Mouse (Mus musculus) liver, embryonic 16.5 days (tissue): ENCODE measurements at regions not wholly inside any gene's neighbourhood (a gene's known extent, or its start where the extent isn't known, plus 50 kb on each side); places are given as distances from the start of the nearest gene placed in this dataset.

Experiments
- ATAC-seq: fragments of 200-750 bp; cut with Nextera tagmentation; 2 replicates; pipeline ENCODE4 v1.8.0; 2017; ENCODE audit warnings: low read depth, mild to moderate bottlenecking, moderate number of reproducible peaks, moderate library complexity
- H3K27ac ChIP-seq: fragments of 300-500 bp; sonication (generic); 2 replicates; pipeline ENCODE4 v1.5.1; 2014; ENCODE audit warnings: mild to moderate bottlenecking, low read length
- H3K27me3 ChIP-seq: fragments of 300-500 bp; sonication (generic); 2 replicates; pipeline ENCODE4 v1.6.1; 2014; ENCODE audit warnings: low read depth, low read length, mixed read lengths; ENCODE audit not compliant: control insufficient read depth, insufficient read depth
- H3K36me3 ChIP-seq: fragments of 300-500 bp; sonication (generic); 2 replicates; pipeline ENCODE4 v1.6.1; 2014; ENCODE audit warnings: mild to moderate bottlenecking; ENCODE audit not compliant: control insufficient read depth, insufficient read depth
- H3K4me1 ChIP-seq: fragments of 300-500 bp; sonication (generic); 2 replicates; pipeline ENCODE4 v1.6.1; 2014; ENCODE audit warnings: low read depth, low read length, mixed read lengths; ENCODE audit not compliant: control insufficient read depth
- H3K4me2 ChIP-seq: fragments of 300-500 bp; sonication (generic); 2 replicates; pipeline ENCODE4 v1.6.1; 2014; ENCODE audit warnings: low read depth, low read length, mixed read lengths
- H3K4me3 ChIP-seq: fragments of 300-500 bp; sonication (generic); 2 replicates; pipeline ENCODE4 v1.5.1; 2014; ENCODE audit warnings: low read depth, mild to moderate bottlenecking, low read length
- H3K9ac ChIP-seq: fragments of 300-500 bp; sonication (generic); 2 replicates; pipeline ENCODE4 v1.6.1; 2014; ENCODE audit warnings: low read depth, low read length
- H3K9me3 ChIP-seq: fragments of 300-500 bp; sonication (generic); replicated peaks from 2 replicates; pipeline ENCODE4 v1.6.1; 2016; ENCODE audit warnings: low read length; ENCODE audit not compliant: control insufficient read depth
- WGBS: fragments of 180-500 bp; shearing (Covaris S2); extraction: QIAGEN DNeasy Blood & Tissue Kit; methylation state at CpG from one replicate; pipeline ENCODE4 v1.1.7; 2014; ENCODE audit not compliant: insufficient replicate concordance; 5-methylcytosine and 5-hydroxymethylcytosine counted together

DNA sequence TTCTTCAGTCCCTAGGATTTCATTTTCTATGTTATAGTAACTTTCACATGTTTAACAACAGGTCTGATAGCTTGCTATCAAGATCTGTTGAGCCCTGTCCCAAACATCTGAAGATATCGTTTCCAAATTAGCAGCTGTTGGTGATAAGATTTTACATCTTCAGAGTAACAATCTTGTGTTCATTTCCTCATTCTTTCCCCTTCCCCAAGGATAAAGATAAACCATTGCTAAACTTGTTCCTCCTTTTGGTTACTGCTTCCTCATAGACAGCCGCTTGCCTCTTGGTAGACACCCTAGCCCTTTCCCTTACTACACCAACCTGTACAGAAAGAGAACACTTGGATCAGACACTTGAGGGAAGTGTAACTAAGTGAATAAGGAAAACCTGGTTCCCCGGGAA is 58.6 kb downstream of the Kcnrg start:
- H3K4me3 ChIP-seq: no peak overlapping the region
- H3K27ac ChIP-seq: no peak overlapping the region
- H3K9ac ChIP-seq: no peak overlapping the region
- H3K27me3 ChIP-seq: no peaks in the 10 kb centered on the region
- no peak overlapping the region for H3K4me2 ChIP-seq
- ATAC-seq: no peak
- WGBS: 38% methylated on average over 3 of the region's 3 CpGs
- H3K9me3 ChIP-seq: no peaks in the 10 kb centered on the region
- peaks cover 13% of the 10 kb centered on the region for H3K4me1 ChIP-seq
- peaks cover 2% of the 10 kb centered on the region for H3K36me3 ChIP-seq

DNA sequence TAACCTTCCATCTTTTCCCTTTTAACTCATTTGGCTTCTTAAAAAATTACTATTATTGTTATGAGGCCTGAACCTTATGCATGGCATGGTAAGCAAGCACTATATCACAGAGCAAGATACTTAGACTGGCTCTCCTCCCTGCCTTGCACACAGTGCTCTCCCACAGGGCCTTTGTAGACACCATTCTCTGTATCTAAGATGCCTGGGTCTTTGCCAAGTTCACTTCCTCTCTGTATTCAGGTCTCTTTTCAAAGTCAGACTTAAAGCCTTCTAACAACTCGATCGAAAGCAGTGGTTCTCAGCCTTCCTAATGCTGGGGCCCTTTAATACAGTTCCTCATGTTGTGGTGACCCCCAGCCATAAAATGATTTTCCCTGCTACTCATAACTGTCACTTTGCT is 65.9 kb downstream of the Kcnrg start:
- H3K9ac ChIP-seq: no peak overlapping the region
- no peaks in the 10 kb centered on the region for H3K9me3 ChIP-seq
- H3K4me1 ChIP-seq: peaks cover 7% of the 10 kb centered on the region
- H3K27me3 ChIP-seq: no peaks in the 10 kb centered on the region
- H3K4me2 ChIP-seq: no peak overlapping the region
- H3K27ac ChIP-seq: no peak overlapping the region
- ATAC-seq: no peak
- 64% methylated on average over 2 of the region's 2 CpGs for WGBS
- H3K36me3 ChIP-seq: peaks cover 14% of the 10 kb centered on the region
- H3K4me3 ChIP-seq: no peak overlapping the region

GRCm38 (mm10) chr14:61678107-61678506 is 70.8 kb downstream of the Kcnrg start:
- Histone ChIP-seq H3K9me3 (no peaks in the 10 kb centered on the region), H3K27ac (no peak overlapping the region), H3K9ac (no peak overlapping the region), H3K4me3 (no peak overlapping the region), H3K4me2 (no peak overlapping the region), H3K4me1 (peaks cover 23% of the 10 kb centered on the region), H3K27me3 (no peaks in the 10 kb centered on the region), H3K36me3 (peaks cover 7% of the 10 kb centered on the region)
- no peak for ATAC-seq
- 92% methylated on average over 1 of the region's 1 CpGs for WGBS

- peak overlapping the region; percentile 96 for H3K4me3 ChIP-seq
- under 1% methylated on average over 42 of the region's 50 CpGs for WGBS
- peak overlapping the region; percentile 99 for H3K27ac ChIP-seq
- peak overlapping the region; percentile 98 for H3K9ac ChIP-seq
- H3K9me3 ChIP-seq: no peaks in the 10 kb centered on the region
- H3K27me3 ChIP-seq: peaks cover 23% of the 10 kb centered on the region
- peaks cover 47% of the 10 kb centered on the region for H3K4me1 ChIP-seq
- H3K36me3 ChIP-seq: peaks cover 7% of the 10 kb centered on the region
- peak overlapping the region; percentile 92 for H3K4me2 ChIP-seq
- ATAC-seq: peak; percentile 74
Observed at GRCm38 (mm10) chr14:61680818-61681707, 73.8 kb downstream of the Kcnrg start.

DNA sequence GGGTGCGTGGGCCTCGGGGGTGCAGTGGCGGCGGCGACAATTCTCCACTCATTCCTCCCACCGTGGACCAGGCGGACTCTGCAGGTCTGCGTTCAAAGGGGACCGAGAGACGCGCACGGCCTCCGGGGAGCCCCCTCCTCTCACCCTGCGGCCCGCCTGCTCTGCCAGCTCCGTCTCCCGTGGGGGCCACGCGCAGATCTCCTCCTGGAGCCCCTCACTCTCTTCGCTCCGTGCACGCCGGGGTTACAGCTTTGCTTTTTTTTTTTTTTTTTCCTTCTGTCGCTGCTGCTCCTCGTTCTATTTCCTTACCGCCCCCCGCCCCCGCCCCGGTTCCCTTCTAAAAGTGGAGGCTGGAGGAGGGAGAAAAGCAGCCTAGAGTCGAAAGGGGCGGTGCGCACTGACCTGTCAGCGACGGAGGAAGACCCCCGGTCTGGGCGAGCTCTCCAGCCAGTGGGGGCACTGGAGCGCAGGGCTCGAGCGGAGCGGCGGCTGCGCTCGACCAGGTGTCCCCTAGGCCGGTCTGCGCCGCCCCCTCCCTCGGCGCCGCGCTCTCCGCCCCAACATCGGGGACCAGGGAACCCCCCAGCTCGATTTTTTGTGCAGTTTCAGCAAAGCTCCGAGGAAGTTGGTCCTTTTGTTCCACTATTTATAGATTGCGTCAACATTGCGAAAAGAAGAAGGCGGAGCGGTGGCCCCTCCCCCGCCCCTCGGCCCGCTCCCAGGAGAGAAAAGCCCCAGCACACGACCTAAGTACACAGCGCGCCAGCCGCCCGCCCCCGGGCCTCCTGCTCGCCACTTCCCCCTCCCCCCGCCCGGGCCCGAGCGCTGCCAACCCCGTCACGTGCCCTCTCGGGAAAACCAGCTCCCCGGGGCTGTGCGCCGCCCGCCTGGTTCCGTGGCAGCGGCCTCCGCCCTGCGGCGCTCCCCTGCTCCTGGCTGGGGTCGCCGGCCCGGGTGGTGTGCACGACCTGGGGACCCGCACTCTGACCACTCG is 74.7 kb downstream of the Kcnrg start:
- Histone ChIP-seq H3K9ac (peak overlapping the region; percentile 98), H3K9me3 (no peaks in the 10 kb centered on the region), H3K36me3 (peaks cover 1% of the 10 kb centered on the region), H3K27me3 (peaks cover 33% of the 10 kb centered on the region), H3K4me3 (peak overlapping the region; percentile 96), H3K4me2 (peak overlapping the region; percentile 92), H3K27ac (peak overlapping the region; percentile 99), H3K4me1 (peaks cover 56% of the 10 kb centered on the region)
- under 1% methylated on average over 82 of the region's 90 CpGs for WGBS
- peak; percentile 70 for ATAC-seq

DNA sequence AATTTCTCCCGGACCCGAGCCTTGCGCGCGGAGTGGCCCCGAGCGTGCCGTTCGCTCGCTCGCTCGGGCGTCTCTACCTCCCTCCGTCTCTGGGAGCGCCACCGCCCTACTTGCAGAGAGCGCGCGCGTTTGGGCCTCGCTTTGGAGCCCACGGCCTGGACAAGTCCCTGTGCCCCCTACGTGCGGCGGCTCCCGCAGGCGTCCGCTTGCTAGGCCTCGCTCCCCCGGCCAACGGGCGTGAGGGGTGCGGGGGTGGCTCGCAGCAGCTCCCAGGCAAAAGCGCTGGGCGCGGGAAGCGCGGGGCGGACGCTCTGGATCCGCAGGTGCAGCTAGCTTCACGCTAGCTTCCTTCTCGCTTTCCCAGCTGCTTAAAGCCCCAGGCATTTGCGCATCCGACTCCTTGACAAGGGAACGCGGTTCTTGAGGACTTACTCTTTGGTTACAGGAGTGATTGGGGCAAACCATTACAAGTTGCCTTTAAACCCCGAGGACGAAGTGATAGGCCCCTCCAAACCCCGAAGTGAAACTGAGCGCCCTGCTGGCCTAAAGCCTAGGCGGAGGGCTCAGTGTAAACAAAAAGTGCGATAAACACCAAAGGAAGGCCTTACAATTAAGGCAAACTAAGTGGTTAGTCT is 75.6 kb downstream of the Kcnrg start:
- H3K4me1 ChIP-seq: peaks cover 59% of the 10 kb centered on the region
- under 1% methylated on average over 54 of the region's 54 CpGs for WGBS

GRCm38 (mm10) chr14:61683356-61683740 is 76.1 kb downstream of the Kcnrg start:
- peak overlapping the region; percentile 92 for H3K4me2 ChIP-seq
- peak overlapping the region; percentile 99 for H3K27ac ChIP-seq
- H3K27me3 ChIP-seq: peaks cover 43% of the 10 kb centered on the region
- 9% methylated on average over 9 of the region's 9 CpGs for WGBS
- H3K36me3 ChIP-seq: no peaks in the 10 kb centered on the region
- H3K9me3 ChIP-seq: no peaks in the 10 kb centered on the region
- H3K4me3 ChIP-seq: peak overlapping the region; percentile 96
- peaks cover 56% of the 10 kb centered on the region for H3K4me1 ChIP-seq
- H3K9ac ChIP-seq: peak overlapping the region; percentile 98
- no peak for ATAC-seq

More for the DNA sequence above, 75.6 kb downstream of the Kcnrg start:
- H3K27me3 ChIP-seq: peaks cover 41% of the 10 kb centered on the region
- H3K27ac ChIP-seq: peak overlapping the region; percentile 99
- peak overlapping the region; percentile 96 for H3K4me3 ChIP-seq
- H3K9me3 ChIP-seq: no peaks in the 10 kb centered on the region
- H3K9ac ChIP-seq: peak overlapping the region; percentile 98
- peak; percentile 50 for ATAC-seq
- no peaks in the 10 kb centered on the region for H3K36me3 ChIP-seq
- peak overlapping the region; percentile 92 for H3K4me2 ChIP-seq

DNA sequence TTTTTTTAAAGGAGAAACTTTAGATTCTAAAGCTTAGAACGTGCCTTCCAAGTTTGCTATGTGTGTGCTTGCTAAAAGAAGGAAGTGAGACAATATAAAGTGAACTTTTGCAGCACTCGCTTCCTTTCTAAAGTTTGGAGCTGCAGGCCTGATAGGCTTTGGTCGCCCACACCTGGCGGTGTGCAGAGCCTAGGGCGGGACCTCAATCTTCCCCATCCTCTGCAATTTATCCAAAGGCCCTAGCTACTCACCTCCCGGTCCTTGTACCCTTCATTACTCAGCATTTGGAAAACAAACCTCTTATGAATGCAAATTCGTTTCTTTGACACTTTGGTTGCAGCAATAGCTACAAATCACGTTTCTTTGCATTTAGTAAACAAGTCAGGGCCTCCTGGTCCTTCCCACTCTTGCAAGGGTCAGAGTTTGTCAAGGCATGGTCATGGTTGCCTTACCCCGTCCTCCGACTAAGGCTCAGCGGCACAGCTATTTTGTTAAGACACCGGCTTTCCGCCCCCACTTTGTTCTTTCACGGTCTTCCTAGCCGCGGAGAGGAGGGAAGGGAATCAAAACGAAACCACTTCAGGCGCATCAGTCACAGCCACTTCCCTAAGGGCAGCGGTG is 76.6 kb downstream of the Kcnrg start:
- peak overlapping the region; percentile 96 for H3K4me3 ChIP-seq
- H3K27ac ChIP-seq: no peak overlapping the region
- H3K9me3 ChIP-seq: no peaks in the 10 kb centered on the region
- H3K4me2 ChIP-seq: peak overlapping the region; percentile 92
- peaks cover 56% of the 10 kb centered on the region for H3K4me1 ChIP-seq
- no peak for ATAC-seq
- WGBS: 9% methylated on average over 19 of the region's 19 CpGs
- peak overlapping the region; percentile 30 for H3K9ac ChIP-seq
- no peaks in the 10 kb centered on the region for H3K36me3 ChIP-seq
- peaks cover 49% of the 10 kb centered on the region for H3K27me3 ChIP-seq
